Mouse (Mus musculus): ENCODE results near the gene Togaram2.
A peak's percentile ranks its signal among the peaks of the same experiment; 100 is the strongest.

- TF ChIP-seq CTCF (IDR thresholded peaks at IDR 0.05; ENCODE audit: low read depth), result peak; percentile 54
- TF ChIP-seq EP300 (IDR thresholded peaks at IDR 0.05; ENCODE audit: low read depth), result no peak
Observed at GRCm38 (mm10) chr17:71671840-71672546, 1.1 kb upstream of the Togaram2 start.

Data from liver, embryonic 14.5 days (tissue).